9 mouse cellular contexts compared by ENCODE assay signal in genomic region chr5:43235997-43236396, GRCm38 (mm10). TPM values are rescaled to one million over a fixed set of nuclear protein-coding genes. Genes with fewer than 3 reads are reported as not detected.
DNase-seq lines count a peak whose midpoint lies in the region; ATAC-seq and TF ChIP-seq lines count a peak whose summit lies in the region.
"Had no signal": no experiment of that assay in that cellular context is flagged by ENCODE, and none has a peak within 500 bp of the region (broad histone marks: within the 10 kb centered on the region; RNA-seq: fewer than 3 reads in every experiment).

No protein-coding gene starts in this region.

- peaks cover 3% of the 10 kb centered on the region; the same call in 1 of the 2 replicates for H3K4me1 ChIP-seq in heart, postnatal 0 days (ENCODE audit: control insufficient read depth, insufficient read depth)
- H3K4me1 ChIP-seq in hindbrain, embryonic 11.5 days (replicated peaks; ENCODE audit: control insufficient read depth, insufficient read depth, low read length): no peaks in the 10 kb centered on the region

- peak overlapping the region; percentile 72 for H3K4me3 ChIP-seq in heart, postnatal 0 days (ENCODE audit: low read depth, low read length)
- H3K4me3 ChIP-seq in hindbrain, embryonic 11.5 days (ENCODE audit: low read depth, low read length): peak overlapping the region; percentile 94
- peak overlapping the region; percentile 75 for H3K4me3 ChIP-seq in macrophage (ENCODE audit: inconsistent target)

- H3K79me2 ChIP-seq in macrophage (ENCODE audit: inconsistent target): peaks cover 61% of the 10 kb centered on the region

- no peak for DNase-seq in heart, postnatal 0 days (ENCODE audit: low spot score)
- DNase-seq in heart, postnatal 36 days: no peak
- peak; percentile 53 for DNase-seq in adipocyte (ENCODE audit: low spot score)
- DNase-seq in hindbrain, embryonic 11.5 days (ENCODE audit: low spot score): peak; percentile 9
- no peak for DNase-seq in thymus, postnatal 10 days (ENCODE audit: low spot score in 2 of 2)
- no peak for DNase-seq in adrenal gland, adult 18-20 months (ENCODE audit: low spot score in 2 of 2)
- no peak for DNase-seq in gastrocnemius, postnatal 10 days

- 18% methylated on average over 5 of the region's 5 CpGs for WGBS in heart, postnatal 0 days
- WGBS in hindbrain, embryonic 11.5 days: 32% methylated on average over 5 of the region's 5 CpGs
- 61% methylated on average over 5 of the region's 5 CpGs for WGBS in macrophage (ENCODE audit: missing documents)

- no peaks in the 10 kb centered on the region for H3K36me3 ChIP-seq in heart, postnatal 0 days (replicated peaks; ENCODE audit: control insufficient read depth, insufficient read depth, low read length)
- no peaks in the 10 kb centered on the region for H3K36me3 ChIP-seq in hindbrain, embryonic 11.5 days (ENCODE audit: control insufficient read depth, insufficient read depth, low read length)
- no peaks in the 10 kb centered on the region; the same call in 1 of the 2 replicates for H3K36me3 ChIP-seq in macrophage (ENCODE audit: inconsistent target)

- H3K27ac ChIP-seq in heart, postnatal 0 days (ENCODE audit: low read depth): peak overlapping the region; percentile 99
- H3K27ac ChIP-seq in hindbrain, embryonic 11.5 days (ENCODE audit: low read depth, low read length): no peak overlapping the region
- peak overlapping the region; percentile 67 for H3K27ac ChIP-seq in macrophage

- no peak for TF ChIP-seq EP300 in heart, postnatal 0 days (IDR thresholded peaks at IDR 0.05; ENCODE audit: low read depth)

- no peaks in the 10 kb centered on the region for H3K27me3 ChIP-seq in heart, postnatal 0 days (ENCODE audit: control insufficient read depth, insufficient read depth, low read length)
- no peaks in the 10 kb centered on the region for H3K27me3 ChIP-seq in hindbrain, embryonic 11.5 days (ENCODE audit: control insufficient read depth, insufficient read depth, low read length)
- H3K27me3 ChIP-seq: Patski had no signal

- H3K4me2 ChIP-seq in heart, postnatal 0 days (ENCODE audit: low read depth, low read length): peak overlapping the region; percentile 65
- peak overlapping the region; percentile 85 for H3K4me2 ChIP-seq in hindbrain, embryonic 11.5 days (replicated peaks; ENCODE audit: low read depth, low read length)

- peak overlapping the region; percentile 94 for H3K9ac ChIP-seq in heart, postnatal 0 days (replicated peaks; ENCODE audit: low read depth, low read length)
- no peak overlapping the region for H3K9ac ChIP-seq in hindbrain, embryonic 11.5 days (ENCODE audit: low read depth, low read length)

- ATAC-seq in heart, postnatal 0 days (ENCODE audit: insufficient read depth, low read depth): no peak
- ATAC-seq in hindbrain, embryonic 11.5 days (ENCODE audit: low FRiP score): no peak
- ATAC-seq: Patski had no signal

- no peak for TF ChIP-seq CTCF in heart, postnatal 0 days (IDR thresholded peaks at IDR 0.05; ENCODE audit: low read depth)

- no peaks in the 10 kb centered on the region for H3K9me3 ChIP-seq in heart, postnatal 0 days (replicated peaks; ENCODE audit: control insufficient read depth, low read length)
- no peaks in the 10 kb centered on the region for H3K9me3 ChIP-seq in hindbrain, embryonic 11.5 days (ENCODE audit: control insufficient read depth, low read length)

- intact Hi-C loops in heart, postnatal 36 days (cut with DNase I): loop anchor here (5.0 to 10.0 kb wide), 3 partner anchors 439 to 824 kb away; no protein-coding TSS in a partner anchor

RNA-seq across cellular contexts. Expression of gene Cpeb2, which starts 3.0 kb away (rescaled TPM):
- 10.7 and 12.4 TPM in 2 replicates for total RNA-seq in heart, postnatal 0 days (2014; rRNA removed; ENCODE audit: low replicate concordance)
- 5.8 and 6.1 TPM in 2 replicates for polyA plus RNA-seq in heart, postnatal 0 days (2015; fragmentation: Nextera tagmentation; extraction: Ambion mirVana)
- 10 to 100 TPM; 28.5 to 31.9 TPM for total RNA-seq in heart, postnatal 36 days (2021)
- polyA plus RNA-seq in hindbrain, embryonic 11.5 days (2014; fragmentation: Nextera tagmentation; extraction: Ambion mirVana): 6.2 and 6.8 TPM in 2 replicates
- 100 to 1,000 TPM in 9 of 26 experiments, 10 to 100 TPM in 17; 32.5 to 269 (median 78.5) TPM for total RNA-seq in macrophage (2018; cell fraction: chromatin; rRNA removed)
- 10 to 100 TPM; 11.2 to 71.9 (median 20.6) TPM for total RNA-seq in macrophage (2018; cell fraction: cytosol; rRNA removed)
- 100 to 1,000 TPM in 8 of 26 experiments, 10 to 100 TPM in 18; 25.7 to 210 (median 64.1) TPM for total RNA-seq in macrophage (2018; cell fraction: nucleus; rRNA removed)
- polyA plus RNA-seq in macrophage (2018): 13.3 to 29.7 TPM (median 16.2 TPM) in 3 replicates
- 10 to 100 TPM; 36.7 to 46.5 TPM for total RNA-seq in adrenal gland, adult 18-20 months (2021)
- 1 to 10 TPM; 5.8 to 6.0 TPM for total RNA-seq in gastrocnemius, postnatal 10 days (2021)

Comparison
In these comparisons a context has a peak if more than half of its experiments do, and no peak if none do; other contexts are left out.
1. DNase-seq: peak in adipocyte (single experiment) and hindbrain, embryonic 11.5 days (single experiment); none in heart, postnatal 0 days (single experiment), heart, postnatal 36 days (0 of 2), thymus, postnatal 10 days (0 of 2), adrenal gland, adult 18-20 months (0 of 2) and gastrocnemius, postnatal 10 days (single experiment).
2. Peak in every context shown above with its lines, with median percentiles within 50 percentile points of each other: H3K4me3 ChIP-seq.